In genomic region chr16:30826128-30826527, GRCm38 (mm10) we compare ENCODE assay signal across 9 mouse cellular contexts.
A peak's percentile ranks its signal among the peaks of the same experiment; 100 is the strongest.
DNase-seq lines count a peak whose midpoint lies in the region; ATAC-seq lines count a peak whose summit lies in the region.
"Had no signal": no experiment of that assay in that cellular context is flagged by ENCODE, and none has a peak within 500 bp of the region (broad histone marks: within the 10 kb centered on the region; RNA-seq: fewer than 3 reads in every experiment).

No protein-coding gene starts in this region.

- H3K9ac ChIP-seq in lung, embryonic 15.5 days, result no peak overlapping the region
- H3K9ac ChIP-seq in midbrain, embryonic 13.5 days (replicated peaks), result no peak overlapping the region
- H3K9ac ChIP-seq: limb, embryonic 13.5 days had no signal

- DNase-seq in adrenal gland, postnatal 14 days, result peak; percentile 53
- DNase-seq in adrenal gland, postnatal 4 days (ENCODE audit: low spot score in 2 of 2), result no peak
- no peak for DNase-seq in lung, adult 18-20 months
- peak; percentile 32 to 58 for DNase-seq in layer of hippocampus, adult 8-10 months (ENCODE audit: low spot score in 2 of 2)
- peak; percentile 30 to 37 for DNase-seq in right cerebral cortex, postnatal 36 days (ENCODE audit: low spot score in 2 of 2)
- no peak for DNase-seq in embryo, embryonic 10.5 days (ENCODE audit: low spot score)

- no peaks in the 10 kb centered on the region for H3K36me3 ChIP-seq in lung, embryonic 15.5 days
- no peaks in the 10 kb centered on the region for H3K36me3 ChIP-seq in midbrain, embryonic 13.5 days
- H3K36me3 ChIP-seq: limb, embryonic 13.5 days had no signal

- 29% methylated on average over 3 of the region's 3 CpGs for WGBS in lung, embryonic 15.5 days
- WGBS in midbrain, embryonic 13.5 days, result 76% methylated on average over 3 of the region's 3 CpGs

- H3K27ac ChIP-seq in lung, embryonic 15.5 days, result peak overlapping the region; percentile 39
- no peak overlapping the region for H3K27ac ChIP-seq in midbrain, embryonic 13.5 days
- H3K27ac ChIP-seq: limb, embryonic 13.5 days had no signal

- peaks cover 28% of the 10 kb centered on the region for H3K4me1 ChIP-seq in lung, embryonic 15.5 days
- peaks cover 11% of the 10 kb centered on the region for H3K4me1 ChIP-seq in midbrain, embryonic 13.5 days (replicated peaks)

- H3K4me2 ChIP-seq in lung, embryonic 15.5 days, result no peak overlapping the region
- no peak overlapping the region for H3K4me2 ChIP-seq in midbrain, embryonic 13.5 days (replicated peaks)
- H3K4me2 ChIP-seq: limb, embryonic 13.5 days had no signal

- no peak overlapping the region for H3K4me3 ChIP-seq in lung, embryonic 15.5 days
- no peak overlapping the region for H3K4me3 ChIP-seq in midbrain, embryonic 13.5 days (replicated peaks)
- H3K4me3 ChIP-seq: limb, embryonic 13.5 days had no signal

- no peaks in the 10 kb centered on the region for H3K9me3 ChIP-seq in lung, embryonic 15.5 days
- H3K9me3 ChIP-seq in midbrain, embryonic 13.5 days, result no peaks in the 10 kb centered on the region
- H3K9me3 ChIP-seq: limb, embryonic 13.5 days had no signal

- no peaks in the 10 kb centered on the region for H3K27me3 ChIP-seq in lung, embryonic 15.5 days
- no peaks in the 10 kb centered on the region for H3K27me3 ChIP-seq in midbrain, embryonic 13.5 days
- H3K27me3 ChIP-seq: limb, embryonic 13.5 days had no signal

- ATAC-seq in lung, embryonic 15.5 days (ENCODE audit: borderline replicate concordance, extremely low read depth, low FRiP score, low TSS enrichment), result no peak
- no peak for ATAC-seq in midbrain, embryonic 13.5 days

Comparison
In these comparisons a context has a peak if more than half of its experiments do, and no peak if none do; other contexts are left out.
1. DNase-seq: peak in adrenal gland, postnatal 14 days (single experiment), layer of hippocampus, adult 8-10 months (2 of 2) and right cerebral cortex, postnatal 36 days (2 of 2); none in adrenal gland, postnatal 4 days (0 of 2), lung, adult 18-20 months (0 of 2) and embryo, embryonic 10.5 days (single experiment).